Mouse (Mus musculus): ENCODE measurements around the gene Gfi1. TPM values are rescaled to one million over a fixed set of nuclear protein-coding genes. Genes with fewer than 3 reads are reported as not detected.

The Gfi1 gene
- not detected for total RNA-seq (2021)
- long read RNA-seq, experiment 1: 0 reads
- long read RNA-seq, experiment 2: 0 reads

GRCm38 (mm10) chr5:107725435-107726261, at the start of gene Gfi1:
Gene Gfi1 (minus strand): TSS chr5:107726036.
- no peak for DNase-seq (ENCODE audit: low spot score in 2 of 2)

- no peak for DNase-seq (ENCODE audit: low spot score in 2 of 2)
Measured at GRCm38 (mm10) chr5:107772049-107772448, 46.2 kb upstream of the Gfi1 start.

GRCm38 (mm10) chr5:107768224-107768623, 42.4 kb upstream of the Gfi1 start:
- DNase-seq (ENCODE audit: low spot score in 2 of 2): no peak

- no peak for DNase-seq (ENCODE audit: low spot score in 2 of 2)
Measured at GRCm38 (mm10) chr5:107765946-107766345, 40.1 kb upstream of the Gfi1 start.

DNA sequence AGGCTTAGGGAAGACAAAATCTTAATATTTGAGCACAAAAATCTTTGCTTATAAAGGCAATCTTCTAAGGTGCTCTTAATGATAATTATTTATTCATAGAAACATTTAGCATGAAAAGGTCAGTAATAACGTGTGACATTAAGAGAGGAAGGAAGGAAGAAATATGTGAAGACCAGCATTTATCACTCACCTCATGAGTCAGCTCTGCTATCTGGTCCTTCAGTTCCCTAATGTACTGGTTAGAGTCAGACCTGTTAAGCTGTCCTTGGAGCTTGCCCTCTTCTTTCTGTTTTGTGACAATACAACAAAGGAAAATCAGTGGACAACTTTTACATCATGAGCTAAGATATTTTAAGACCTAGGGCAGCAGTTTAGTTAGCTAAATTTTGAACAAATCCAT, 38.6 kb upstream of the Gfi1 start:
- no peak for DNase-seq (ENCODE audit: low spot score in 2 of 2)

DNA sequence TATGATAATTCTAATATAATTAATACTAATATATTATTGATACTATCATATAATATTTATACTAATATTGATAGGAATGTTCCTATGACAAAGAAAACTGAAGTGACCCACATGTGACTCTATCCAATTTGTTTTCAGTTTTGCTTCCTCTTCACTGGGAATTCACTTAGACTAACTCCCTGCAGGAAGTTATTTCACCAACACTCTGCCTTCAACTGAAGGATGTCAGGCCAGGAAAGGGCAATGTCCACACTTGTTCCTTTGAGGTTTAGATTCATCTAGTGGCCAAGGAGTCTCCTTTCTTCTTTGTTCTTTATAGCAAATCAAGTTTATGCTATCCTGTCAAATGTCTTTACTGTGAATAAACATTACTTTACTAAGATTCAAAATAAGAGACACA, 37.8 kb upstream of the Gfi1 start:
- DNase-seq (ENCODE audit: low spot score in 2 of 2): no peak

DNA sequence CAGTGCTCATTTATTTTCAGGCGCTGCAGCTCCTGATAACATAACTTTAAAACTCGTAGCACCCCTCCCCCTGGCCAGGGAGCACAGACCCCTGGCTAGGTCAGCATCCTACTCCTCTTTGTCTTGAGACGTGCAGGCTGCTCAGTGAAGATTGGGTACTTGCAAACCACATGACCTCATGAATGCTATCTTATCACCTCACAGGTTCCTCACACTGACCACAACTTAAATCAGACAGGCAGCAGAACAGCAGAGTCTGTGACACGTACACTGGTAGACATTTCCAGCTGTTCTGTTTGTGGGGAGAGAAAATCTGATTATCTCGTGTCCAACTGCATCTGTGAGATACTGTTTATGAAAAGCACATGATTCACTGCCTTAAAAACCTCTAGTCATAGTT, 33.3 kb upstream of the Gfi1 start:
- no peak for DNase-seq (ENCODE audit: low spot score in 2 of 2)

GRCm38 (mm10) chr5:107756072-107756471, 30.2 kb upstream of the Gfi1 start:
- DNase-seq (ENCODE audit: low spot score in 2 of 2): no peak

DNA sequence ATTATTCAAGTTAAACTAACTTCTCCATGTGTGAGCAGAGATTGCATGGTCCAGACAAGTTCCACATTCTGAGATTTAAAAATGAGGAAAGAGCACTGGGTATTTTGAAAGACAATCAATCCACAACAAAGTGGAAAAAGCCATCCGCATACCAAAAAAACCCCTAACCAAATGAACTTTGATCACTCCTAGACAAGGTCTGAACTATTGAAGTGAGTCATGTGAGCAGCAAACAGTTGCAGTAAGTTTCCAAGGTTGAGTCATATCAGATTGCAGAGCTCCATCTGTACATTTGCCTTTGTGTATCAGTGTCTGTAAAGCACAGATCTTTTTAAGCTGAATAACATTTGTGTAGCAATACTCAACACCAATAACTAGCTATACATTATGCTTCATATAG, 28.9 kb upstream of the Gfi1 start:
- DNase-seq (ENCODE audit: low spot score in 2 of 2): no peak

GRCm38 (mm10) chr5:107753656-107754055, 27.8 kb upstream of the Gfi1 start:
- no peak for DNase-seq (ENCODE audit: low spot score in 2 of 2)

GRCm38 (mm10) chr5:107749229-107749916, 23.5 kb upstream of the Gfi1 start:
- DNase-seq (ENCODE audit: low spot score in 2 of 2): no peak

DNA sequence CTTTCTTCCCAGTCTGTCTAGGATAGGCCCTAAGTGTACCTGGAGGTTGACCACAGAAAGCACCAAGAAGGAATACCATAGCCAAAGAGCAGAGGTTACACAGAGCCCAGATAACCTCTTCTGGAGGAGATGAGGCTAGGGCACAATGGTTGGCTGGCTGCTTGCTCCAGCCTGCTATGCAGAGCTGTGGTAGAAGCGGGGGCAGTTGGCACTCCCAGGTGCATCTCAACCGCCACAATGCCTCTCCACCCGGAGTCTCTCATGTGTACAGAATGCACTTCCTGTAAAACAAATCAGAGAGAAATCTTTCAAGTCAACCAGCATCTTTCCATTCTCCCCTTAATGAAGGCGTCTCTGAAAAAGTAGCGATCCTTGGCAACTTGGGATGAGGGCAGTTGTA, 13.2 kb upstream of the Gfi1 start:
- no peak for DNase-seq (ENCODE audit: low spot score in 2 of 2)

DNA sequence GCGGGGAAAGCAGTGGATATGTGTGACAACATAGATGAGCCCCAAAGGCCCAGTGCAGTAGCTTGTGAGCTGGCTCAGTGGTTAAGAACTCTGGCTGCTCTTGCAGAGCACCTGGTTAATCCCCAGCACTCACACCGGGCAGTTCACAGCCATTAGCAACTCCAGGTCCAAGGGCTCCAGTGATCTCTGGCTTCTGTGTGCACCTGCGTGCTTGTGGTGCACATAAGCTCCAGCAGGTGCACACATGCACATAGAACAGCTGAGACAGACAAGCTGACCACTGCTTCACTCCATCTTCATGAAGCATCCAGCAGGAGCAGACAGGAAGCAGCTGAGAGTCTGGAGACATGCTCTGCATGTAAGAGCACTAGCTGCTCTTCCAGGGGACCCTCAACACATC, 12.5 kb upstream of the Gfi1 start:
- no peak for DNase-seq (ENCODE audit: low spot score in 2 of 2)

GRCm38 (mm10) chr5:107736171-107736570, 10.3 kb upstream of the Gfi1 start:
- DNase-seq (ENCODE audit: low spot score in 2 of 2): no peak

GRCm38 (mm10) chr5:107731844-107732243, 6.0 kb upstream of the Gfi1 start:
- DNase-seq (ENCODE audit: low spot score in 2 of 2): no peak

DNA sequence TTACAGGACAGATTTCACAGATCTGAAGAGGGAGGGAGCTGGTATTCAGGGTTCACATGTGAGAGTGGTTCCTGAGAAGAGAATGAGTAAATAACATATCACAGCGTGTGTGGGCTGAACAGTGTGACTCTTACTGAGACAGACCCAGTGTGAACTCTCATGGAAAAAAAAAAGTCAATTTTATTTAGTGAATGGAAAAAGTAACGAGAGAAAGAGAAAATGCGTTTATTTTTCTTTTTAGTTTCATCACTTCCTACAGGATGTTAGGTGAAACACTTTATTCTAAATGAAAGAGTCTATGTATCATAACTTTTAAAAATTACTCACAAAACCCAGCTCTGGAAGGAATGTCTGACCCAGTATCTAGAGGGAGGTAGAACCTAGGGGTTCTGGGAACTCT, 5.6 kb upstream of the Gfi1 start:
- DNase-seq (ENCODE audit: low spot score in 2 of 2): no peak

GRCm38 (mm10) chr5:107727007-107727402, 1.2 kb upstream of the Gfi1 start:
- no peak for DNase-seq (ENCODE audit: low spot score in 2 of 2)

DNA sequence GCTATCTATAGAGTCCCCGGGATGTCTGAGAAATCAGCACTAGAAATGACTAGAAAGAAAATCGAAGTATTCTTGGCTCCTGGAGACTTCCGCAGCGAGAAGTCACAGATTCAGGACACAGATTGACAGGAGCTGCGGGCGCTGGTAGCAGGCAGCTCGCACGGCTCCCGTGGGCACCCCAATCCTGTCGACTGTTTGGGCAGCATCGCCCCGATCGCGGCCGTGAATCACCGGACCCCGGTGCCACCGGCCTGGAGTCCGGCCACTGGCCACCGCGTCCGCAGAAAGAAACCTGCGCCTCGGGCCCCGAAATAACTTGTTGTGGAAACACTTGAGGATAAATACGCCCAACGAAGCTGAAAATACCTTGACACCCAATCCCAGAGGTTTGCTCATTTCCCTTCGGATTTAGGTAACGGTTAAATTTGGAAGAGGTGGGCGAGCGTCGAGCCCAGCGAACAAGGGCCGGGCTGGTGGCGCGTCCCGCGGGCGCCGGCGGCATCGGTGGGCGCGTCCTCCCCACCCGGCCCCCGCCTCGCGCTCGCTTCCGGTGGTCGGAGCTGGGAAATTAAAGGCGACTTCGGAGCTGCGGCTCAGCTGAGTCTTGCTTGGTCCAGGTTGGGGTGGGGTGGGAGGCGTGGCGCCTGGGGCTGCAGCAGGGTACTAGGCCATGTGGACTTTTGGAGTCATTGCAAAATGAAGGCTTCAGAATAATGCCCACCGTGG, 608 bp upstream of the Gfi1 start:
- no peak for DNase-seq (ENCODE audit: low spot score in 2 of 2)

DNA sequence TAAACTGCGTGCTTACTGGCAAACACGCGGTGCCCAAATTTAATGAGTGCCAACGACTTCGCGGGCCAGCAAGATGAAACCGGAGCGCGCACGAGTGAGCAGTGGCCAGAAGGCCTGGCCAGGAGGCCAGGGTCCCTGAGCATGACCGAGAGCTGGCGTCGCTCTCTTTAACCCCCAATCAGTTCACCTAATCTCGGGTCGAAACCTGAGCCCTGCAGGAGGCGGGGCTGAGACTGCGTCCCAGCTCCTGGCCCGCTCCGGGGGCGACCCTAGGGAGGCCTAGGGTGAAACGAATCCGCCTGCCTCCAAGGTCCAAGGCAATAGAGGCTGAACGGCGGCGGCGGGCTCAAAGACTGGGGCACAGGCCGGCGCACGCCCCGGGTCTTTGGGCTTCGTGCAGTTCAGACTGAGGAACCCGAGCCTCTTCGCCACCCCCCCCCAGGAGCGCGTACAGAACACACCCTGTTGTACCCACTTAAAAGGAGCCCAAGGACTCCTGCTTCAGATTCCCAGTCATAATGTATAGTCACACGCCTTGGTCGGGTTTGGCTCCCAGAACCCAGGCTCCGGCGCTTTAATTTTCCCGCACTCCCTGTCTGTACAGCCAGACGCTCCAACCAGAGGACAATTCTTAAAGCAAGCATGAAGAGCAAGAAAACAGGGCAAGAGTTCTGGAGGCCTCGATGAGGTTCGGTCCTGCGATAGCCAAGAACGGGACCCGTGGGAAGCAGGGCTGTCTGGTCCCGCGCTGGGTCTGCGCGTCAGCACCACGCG, 988 bp downstream of the Gfi1 start:
- DNase-seq (ENCODE audit: low spot score in 2 of 2): no peak

DNA sequence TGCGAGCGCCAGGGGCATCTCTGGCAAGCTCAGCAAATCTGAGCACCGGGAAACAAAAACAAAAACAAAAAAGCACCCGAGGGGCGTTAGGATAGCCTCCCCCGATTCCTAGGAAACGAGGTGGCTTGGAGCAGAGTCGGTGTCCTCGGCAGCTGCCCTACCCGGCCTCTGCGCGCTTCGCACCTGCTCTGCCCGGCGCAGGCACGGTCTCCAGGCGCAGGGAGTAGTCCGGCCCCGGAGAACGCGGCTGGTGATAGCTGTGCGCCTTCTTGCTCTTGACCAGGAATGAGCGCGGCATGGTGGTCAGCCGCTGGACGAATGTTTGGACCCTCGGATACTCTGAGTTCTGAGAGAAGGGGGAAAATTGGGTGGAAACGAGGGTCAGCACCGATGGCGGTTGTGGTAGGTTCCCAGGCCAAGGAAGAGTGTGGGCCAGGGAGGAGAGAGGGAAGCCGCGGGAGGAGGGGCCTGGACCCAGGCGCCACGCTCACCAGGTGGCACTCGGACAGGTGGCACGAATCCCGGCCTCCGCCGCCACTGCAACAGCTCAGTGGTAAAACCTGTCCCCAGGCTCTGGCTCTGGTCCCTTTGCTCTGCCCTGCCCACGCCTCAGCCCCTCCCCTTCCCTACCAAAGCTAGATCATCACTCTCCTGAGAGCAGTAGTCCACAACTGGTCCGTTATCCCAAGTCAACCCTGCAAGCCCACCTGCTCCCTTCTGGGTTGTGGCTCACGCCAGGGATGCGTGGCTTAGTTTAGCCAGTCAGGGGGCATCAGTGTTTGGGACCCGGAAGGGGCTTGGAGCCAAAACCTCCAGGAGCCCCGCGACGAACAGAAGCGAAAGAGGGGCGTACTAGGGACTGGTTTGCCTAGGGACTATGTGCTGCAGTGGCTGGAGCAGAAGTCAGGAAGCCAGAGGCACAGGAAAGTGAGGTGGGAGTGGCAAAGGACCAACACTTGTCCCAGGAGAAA, 2.0 kb downstream of the Gfi1 start:
- DNase-seq (ENCODE audit: low spot score in 2 of 2): no peak
